Mouse (Mus musculus): ENCODE measurements around the gene Dnajc1. TPM values are rescaled to one million over a fixed set of nuclear protein-coding genes. Genes with fewer than 3 reads are reported as not detected.

Dnajc1 gene
- total and polyA plus RNA-seq, 2 experiments from 2014 or later = 15.2 to 20.2 TPM

DNA sequence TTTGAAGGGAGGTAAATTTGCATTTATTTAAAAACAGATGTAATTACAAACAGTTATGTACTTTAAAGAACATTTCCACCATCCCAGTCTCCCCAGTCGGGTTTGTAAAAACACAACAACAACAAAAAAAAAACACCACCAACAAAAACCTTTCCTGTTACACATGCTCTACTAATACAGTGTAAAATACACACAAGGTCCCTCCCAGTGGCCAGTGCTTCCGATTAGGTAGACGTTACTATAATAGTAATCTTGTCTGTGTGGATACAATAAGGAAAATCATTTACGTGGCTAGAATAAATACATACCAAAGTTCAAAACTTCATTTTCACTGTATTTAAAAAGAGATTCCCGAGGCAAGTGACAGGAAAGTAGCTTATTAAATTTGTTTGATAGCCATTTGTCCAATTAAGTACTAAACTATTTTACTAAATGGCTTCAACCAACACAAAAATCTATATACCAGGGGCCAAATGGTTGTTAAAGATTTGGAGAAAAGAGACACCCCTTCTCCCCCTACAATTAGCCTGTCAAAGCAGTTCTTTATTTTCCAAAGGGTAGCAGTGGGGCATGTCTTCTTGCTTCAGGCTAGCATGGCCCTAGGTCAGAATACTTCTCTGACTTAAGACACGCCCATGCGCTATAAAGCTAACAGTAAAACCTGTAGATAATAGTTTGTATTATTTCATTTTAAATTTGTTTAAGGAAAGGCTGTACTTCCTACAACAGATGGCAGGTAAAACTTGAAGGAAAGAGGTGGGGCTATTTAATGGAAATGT lies 74.9 kb downstream of the Dnajc1 start:
- Histone ChIP-seq H3K9ac (replicated peaks; ENCODE audit: low read depth, low read length) (no peak overlapping the region), H3K9me3 (replicated peaks; ENCODE audit: control insufficient read depth, low read length) (peaks cover 14% of the 10 kb centered on the region; the same call in 1 of the 2 replicates), H3K4me1 (ENCODE audit: control insufficient read depth, insufficient read depth) (no peaks in the 10 kb centered on the region), H3K36me3 (replicated peaks; ENCODE audit: control insufficient read depth, insufficient read depth, low read length) (no peaks in the 10 kb centered on the region), H3K27ac (ENCODE audit: low read depth) (no peak overlapping the region), H3K27me3 (ENCODE audit: control insufficient read depth, insufficient read depth, low read length) (no peaks in the 10 kb centered on the region), H3K4me3 (ENCODE audit: low read depth, low read length) (no peak overlapping the region), H3K4me2 (ENCODE audit: low read depth, low read length) (no peak overlapping the region)
- ATAC-seq (ENCODE audit: insufficient read depth, low read depth) (no peak), DNase-seq (ENCODE audit: low spot score) (no peak)
- no peak for TF ChIP-seq EP300 (IDR thresholded peaks at IDR 0.05; ENCODE audit: low read depth)
- TF ChIP-seq CTCF (IDR thresholded peaks at IDR 0.05; ENCODE audit: low read depth) = no peak
- 86% methylated on average over 7 of the region's 7 CpGs for WGBS

DNA sequence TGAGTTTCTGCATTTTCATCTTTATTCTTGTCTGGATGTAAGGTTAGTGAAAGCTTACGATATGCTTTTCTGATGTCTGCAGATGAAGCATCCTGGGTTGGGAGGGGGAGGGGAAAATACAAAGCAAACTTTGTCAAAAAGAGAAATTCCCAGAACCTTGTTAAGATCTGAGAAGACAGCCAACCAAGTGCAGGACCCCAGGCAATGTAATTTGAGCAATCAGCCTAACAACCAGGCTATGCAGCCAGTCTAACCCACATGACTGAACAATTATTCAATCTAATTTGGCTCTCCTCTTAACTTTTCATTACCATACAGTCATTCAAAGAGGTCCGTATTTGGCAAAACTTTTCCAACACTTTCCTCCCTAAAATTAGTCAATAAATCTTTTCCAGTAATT lies 75.7 kb downstream of the Dnajc1 start:
- Histone ChIP-seq H3K9me3 (replicated peaks; ENCODE audit: control insufficient read depth, low read length) (peaks cover 10% of the 10 kb centered on the region; the same call in 1 of the 2 replicates), H3K27me3 (ENCODE audit: control insufficient read depth, insufficient read depth, low read length) (no peaks in the 10 kb centered on the region), H3K36me3 (replicated peaks; ENCODE audit: control insufficient read depth, insufficient read depth, low read length) (no peaks in the 10 kb centered on the region), H3K9ac (replicated peaks; ENCODE audit: low read depth, low read length) (no peak overlapping the region), H3K4me2 (ENCODE audit: low read depth, low read length) (no peak overlapping the region), H3K4me3 (ENCODE audit: low read depth, low read length) (no peak overlapping the region), H3K4me1 (ENCODE audit: control insufficient read depth, insufficient read depth) (no peaks in the 10 kb centered on the region), H3K27ac (ENCODE audit: low read depth) (no peak overlapping the region)
- WGBS = 88% methylated on average over 2 of the region's 2 CpGs
- ATAC-seq (ENCODE audit: insufficient read depth, low read depth) = no peak
- no peak for DNase-seq (ENCODE audit: low spot score)
- no peak for TF ChIP-seq CTCF (IDR thresholded peaks at IDR 0.05; ENCODE audit: low read depth)
- TF ChIP-seq EP300 (IDR thresholded peaks at IDR 0.05; ENCODE audit: low read depth) = no peak

DNA sequence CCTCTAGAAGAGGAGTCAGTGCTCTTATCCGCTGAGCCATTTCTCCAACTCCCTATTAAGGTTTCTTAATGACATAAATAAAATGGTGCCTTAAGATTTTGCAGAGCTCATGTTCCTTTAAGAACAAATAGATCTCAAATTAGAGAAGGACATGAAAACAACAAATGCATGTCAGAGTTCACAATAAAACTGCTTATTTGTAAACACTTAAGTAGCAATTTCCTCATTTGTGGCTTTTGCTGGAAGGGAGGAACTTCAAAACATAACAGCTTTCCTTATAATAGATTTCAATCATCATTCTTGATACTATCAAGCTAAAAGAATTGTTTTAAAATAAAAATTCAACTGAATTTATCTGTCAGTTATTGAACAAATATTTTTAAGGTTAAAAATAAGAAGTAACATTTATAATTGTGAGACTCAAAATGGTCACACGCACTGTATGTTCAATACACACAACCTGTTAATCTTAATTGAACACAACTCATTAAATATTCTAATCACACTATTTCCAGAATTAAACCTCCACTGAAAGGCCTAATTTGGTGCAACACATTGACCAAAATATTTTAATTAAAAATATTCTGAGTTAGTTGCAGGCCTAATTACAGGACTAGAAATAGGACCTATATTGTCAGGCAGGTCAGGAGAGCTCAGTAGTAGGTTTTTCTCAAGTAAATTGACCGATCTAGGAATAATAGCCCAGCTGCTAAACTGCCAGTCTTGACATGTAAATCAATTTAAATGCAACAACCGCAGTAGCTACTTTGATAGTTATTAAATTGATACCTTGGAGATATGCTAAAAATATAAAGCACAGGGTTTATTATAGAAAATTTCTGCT lies 82.1 kb downstream of the Dnajc1 start:
- H3K9ac ChIP-seq (replicated peaks; ENCODE audit: low read depth, low read length) = no peak overlapping the region
- 0 out of 2 replicates have a peak, but pooled peaks cover 6% of the 10 kb centered on the region for H3K36me3 ChIP-seq (replicated peaks; ENCODE audit: control insufficient read depth, insufficient read depth, low read length)
- TF ChIP-seq EP300 (IDR thresholded peaks at IDR 0.05; ENCODE audit: low read depth) = no peak
- no peak for TF ChIP-seq CTCF (IDR thresholded peaks at IDR 0.05; ENCODE audit: low read depth)
- no peaks in the 10 kb centered on the region for H3K27me3 ChIP-seq (ENCODE audit: control insufficient read depth, insufficient read depth, low read length)
- no peaks in the 10 kb centered on the region for H3K4me1 ChIP-seq (ENCODE audit: control insufficient read depth, insufficient read depth)
- no peak overlapping the region for H3K27ac ChIP-seq (ENCODE audit: low read depth)
- no peak overlapping the region for H3K4me2 ChIP-seq (ENCODE audit: low read depth, low read length)
- H3K4me3 ChIP-seq (ENCODE audit: low read depth, low read length) = no peak overlapping the region
- WGBS = 92% methylated on average over 4 of the region's 4 CpGs
- no peak for ATAC-seq (ENCODE audit: insufficient read depth, low read depth)
- no peak for DNase-seq (ENCODE audit: low spot score)
- H3K9me3 ChIP-seq (replicated peaks; ENCODE audit: control insufficient read depth, low read length) = no peaks in the 10 kb centered on the region

DNA sequence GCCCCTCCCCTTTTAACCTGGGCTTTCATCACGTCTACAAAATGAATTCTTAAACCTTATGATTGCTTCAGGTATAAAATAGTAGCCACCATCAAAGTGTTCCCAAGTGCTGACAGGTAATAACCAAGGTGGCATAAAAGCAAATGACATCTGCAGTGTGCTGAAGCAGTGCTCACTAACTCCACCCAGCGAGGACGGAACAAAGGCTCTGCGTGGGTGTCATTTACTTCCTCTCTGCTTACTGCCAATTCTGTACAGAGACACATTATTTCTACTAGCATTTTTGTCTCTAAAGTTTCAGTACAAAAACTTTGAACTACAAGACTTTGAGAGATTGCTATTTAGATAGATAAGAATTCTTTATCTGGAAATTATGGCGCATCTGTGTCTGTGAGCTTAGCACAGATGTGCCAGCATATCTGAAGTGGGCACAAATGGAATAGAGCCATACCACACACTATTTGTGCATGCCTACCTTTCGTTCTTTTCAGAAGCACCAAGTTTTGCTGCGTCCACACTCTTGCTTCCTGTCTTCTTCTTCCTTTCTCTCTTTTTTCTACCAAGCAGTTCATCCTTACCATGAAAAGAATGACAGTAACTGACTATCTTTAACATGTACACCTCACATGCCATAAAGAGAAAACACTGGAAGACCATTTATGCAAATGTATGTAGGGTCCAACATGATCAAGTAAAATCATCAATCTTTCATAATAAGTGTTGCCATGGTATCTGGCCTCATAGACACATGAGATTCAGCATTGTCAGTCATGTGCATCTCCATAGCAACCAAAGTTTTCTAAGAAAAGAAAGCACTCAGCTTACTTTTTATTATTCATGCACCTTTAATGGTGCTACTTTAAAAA lies 85.0 kb downstream of the Dnajc1 start:
- no peak overlapping the region for H3K9ac ChIP-seq (replicated peaks; ENCODE audit: low read depth, low read length)
- DNase-seq (ENCODE audit: low spot score) (no peak), ATAC-seq (ENCODE audit: insufficient read depth, low read depth) (no peak)
- 80% methylated on average over 7 of the region's 7 CpGs for WGBS
- no peak overlapping the region for H3K27ac ChIP-seq (ENCODE audit: low read depth)
- TF ChIP-seq EP300 (IDR thresholded peaks at IDR 0.05; ENCODE audit: low read depth) (no peak), CTCF (IDR thresholded peaks at IDR 0.05; ENCODE audit: low read depth) (no peak)
- no peak overlapping the region for H3K4me2 ChIP-seq (ENCODE audit: low read depth, low read length)
- H3K4me3 ChIP-seq (ENCODE audit: low read depth, low read length) = no peak overlapping the region
- H3K4me1 ChIP-seq (ENCODE audit: control insufficient read depth, insufficient read depth) = no peaks in the 10 kb centered on the region
- no peaks in the 10 kb centered on the region for H3K27me3 ChIP-seq (ENCODE audit: control insufficient read depth, insufficient read depth, low read length)
- H3K36me3 ChIP-seq (replicated peaks; ENCODE audit: control insufficient read depth, insufficient read depth, low read length) = 0 out of 2 replicates have a peak, but pooled peaks cover 6% of the 10 kb centered on the region
- no peaks in the 10 kb centered on the region for H3K9me3 ChIP-seq (replicated peaks; ENCODE audit: control insufficient read depth, low read length)

DNA sequence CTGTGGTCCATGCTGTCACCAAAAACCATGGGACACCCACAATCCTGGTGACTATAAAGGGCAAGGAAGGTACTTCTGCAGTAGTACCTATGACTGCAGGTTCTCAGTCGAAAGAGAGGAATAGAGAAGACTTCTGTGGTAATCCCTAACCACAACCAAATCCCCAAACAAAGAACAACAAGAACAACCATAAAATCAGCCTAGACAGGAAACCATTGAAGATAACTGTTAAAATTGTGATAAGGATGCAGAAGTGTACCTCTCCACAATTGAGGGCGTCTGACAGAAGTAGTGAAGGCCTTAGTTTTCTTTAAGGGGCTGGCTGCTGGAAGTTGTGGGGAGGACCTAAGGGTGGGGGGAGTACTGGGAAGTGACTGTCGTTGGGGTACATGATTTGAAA lies 91.7 kb downstream of the Dnajc1 start:
- Histone ChIP-seq H3K4me3 (ENCODE audit: low read depth, low read length) (no peak overlapping the region), H3K4me1 (ENCODE audit: control insufficient read depth, insufficient read depth) (no peaks in the 10 kb centered on the region), H3K9ac (replicated peaks; ENCODE audit: low read depth, low read length) (no peak overlapping the region), H3K27ac (ENCODE audit: low read depth) (no peak overlapping the region), H3K9me3 (replicated peaks; ENCODE audit: control insufficient read depth, low read length) (no peaks in the 10 kb centered on the region), H3K27me3 (ENCODE audit: control insufficient read depth, insufficient read depth, low read length) (no peaks in the 10 kb centered on the region), H3K4me2 (ENCODE audit: low read depth, low read length) (no peak overlapping the region), H3K36me3 (replicated peaks; ENCODE audit: control insufficient read depth, insufficient read depth, low read length) (peaks cover 16% of the 10 kb centered on the region)
- no peak for DNase-seq (ENCODE audit: low spot score)
- WGBS = 72% methylated on average over 3 of the region's 3 CpGs
- TF ChIP-seq CTCF (IDR thresholded peaks at IDR 0.05; ENCODE audit: low read depth) (no peak), EP300 (IDR thresholded peaks at IDR 0.05; ENCODE audit: low read depth) (no peak)
- no peak for ATAC-seq (ENCODE audit: insufficient read depth, low read depth)
